Mouse (Mus musculus) CD8-positive naive resting alpha-beta T cell, adult 2 months (primary cell): Measurements from ENCODE around the gene Adm2.

Experiments
- DNase-seq, 2 experiments: peaks; one replicate each; pipeline ENCODE4 v3.0.0; 2022; ENCODE audit warnings: low read depth in 2 of 2, low spot score in 2 of 2

Adm2 gene

DNA sequence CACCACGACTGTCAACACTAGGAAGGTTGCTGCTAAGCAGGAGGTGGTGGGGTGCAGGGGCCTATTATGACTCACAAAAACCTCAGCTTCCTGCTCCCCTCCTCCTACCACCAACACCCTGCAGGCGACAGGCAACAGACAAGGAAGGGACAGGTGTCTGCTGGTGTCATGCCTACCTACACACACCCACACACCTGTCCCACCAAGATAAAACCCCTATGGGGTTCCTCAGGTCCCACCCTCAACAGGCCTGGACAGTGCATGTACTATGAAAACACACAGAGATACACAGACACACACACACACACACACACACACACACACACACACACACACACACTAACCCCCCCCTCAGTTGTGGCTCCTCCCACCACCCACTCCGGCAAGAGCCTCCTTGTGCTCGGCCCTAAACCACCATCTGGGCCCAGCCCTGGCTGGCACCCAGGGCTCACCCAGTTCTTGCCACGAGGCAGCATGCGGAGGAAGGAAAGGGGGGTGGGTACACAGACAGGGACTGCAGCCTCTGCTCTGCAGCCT is 12.5 kb upstream of the Adm2 start:
- peak; percentile 69 to 79 for DNase-seq

DNA sequence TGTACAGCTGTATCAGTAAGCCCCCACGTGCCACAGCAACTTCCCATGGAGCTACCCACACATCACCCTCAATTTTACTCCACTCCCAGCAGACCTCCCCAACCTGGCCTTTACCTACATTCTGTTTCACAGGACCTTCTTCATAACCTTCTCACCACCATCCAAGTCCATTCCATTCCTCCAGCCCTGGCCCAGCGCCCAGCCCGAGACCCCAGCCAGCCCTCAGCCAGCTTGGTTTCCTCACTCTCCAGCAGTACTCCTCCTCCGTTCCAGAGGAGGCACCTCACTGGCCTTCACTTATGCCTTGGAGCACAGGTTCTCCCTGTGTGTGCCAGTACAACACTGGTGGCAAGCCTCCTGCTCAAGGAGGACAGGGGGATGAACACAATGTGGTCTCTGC is 9.2 kb upstream of the Adm2 start:
- DNase-seq = no peak

DNA sequence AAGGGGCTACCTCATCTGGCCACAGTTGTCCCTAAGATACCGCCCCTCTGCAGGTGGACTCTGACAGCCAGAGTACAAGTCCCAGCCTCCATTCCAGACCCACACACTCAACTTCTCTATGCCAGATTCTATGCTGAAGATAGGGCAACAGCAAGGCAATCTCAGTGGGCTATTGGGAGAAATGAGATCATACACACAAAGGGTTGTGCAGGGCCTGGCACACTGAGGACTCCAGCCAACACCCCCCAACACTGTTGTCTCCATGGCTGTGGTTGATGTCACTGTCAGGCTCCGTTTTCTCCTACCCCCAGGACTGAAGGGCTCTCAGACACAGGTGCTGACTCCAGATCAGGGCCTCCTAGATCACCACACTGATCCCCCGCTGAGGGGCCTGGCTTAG is 8.4 kb upstream of the Adm2 start:
- no peak for DNase-seq

DNA sequence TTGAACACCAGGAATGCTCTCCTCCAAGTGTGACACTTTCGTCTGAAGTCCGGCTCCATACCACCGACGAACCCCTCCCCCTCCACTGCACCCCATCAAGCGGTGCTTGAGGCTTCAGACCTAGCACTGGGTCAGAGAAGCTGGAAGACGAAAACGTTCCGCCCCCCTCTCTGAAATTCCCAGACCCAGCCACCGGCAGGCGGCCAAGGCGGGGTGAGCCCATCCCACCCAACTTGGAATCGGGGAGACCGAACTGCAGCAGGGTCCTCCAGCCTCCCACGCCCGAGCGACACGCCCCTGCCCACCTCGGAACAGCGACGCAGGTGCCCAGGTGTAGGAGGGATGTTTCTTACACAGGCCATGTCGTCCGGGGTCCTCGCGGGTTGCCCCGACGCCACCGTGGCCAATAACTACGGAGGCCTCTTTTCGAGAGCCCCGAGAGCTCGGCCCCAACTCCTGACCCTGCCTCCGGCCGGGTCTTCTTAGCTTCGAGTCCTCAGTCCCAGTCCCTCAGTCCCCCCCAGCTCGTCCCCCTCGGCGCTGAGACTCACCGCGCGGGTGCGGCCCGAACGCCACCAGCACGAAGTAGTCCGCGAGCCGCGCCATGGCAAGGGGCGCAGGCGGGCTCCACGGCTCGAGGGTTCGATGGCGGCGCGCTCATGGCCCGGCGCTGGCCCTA is 7.9 kb upstream of the Adm2 start:
- DNase-seq = no peak

DNA sequence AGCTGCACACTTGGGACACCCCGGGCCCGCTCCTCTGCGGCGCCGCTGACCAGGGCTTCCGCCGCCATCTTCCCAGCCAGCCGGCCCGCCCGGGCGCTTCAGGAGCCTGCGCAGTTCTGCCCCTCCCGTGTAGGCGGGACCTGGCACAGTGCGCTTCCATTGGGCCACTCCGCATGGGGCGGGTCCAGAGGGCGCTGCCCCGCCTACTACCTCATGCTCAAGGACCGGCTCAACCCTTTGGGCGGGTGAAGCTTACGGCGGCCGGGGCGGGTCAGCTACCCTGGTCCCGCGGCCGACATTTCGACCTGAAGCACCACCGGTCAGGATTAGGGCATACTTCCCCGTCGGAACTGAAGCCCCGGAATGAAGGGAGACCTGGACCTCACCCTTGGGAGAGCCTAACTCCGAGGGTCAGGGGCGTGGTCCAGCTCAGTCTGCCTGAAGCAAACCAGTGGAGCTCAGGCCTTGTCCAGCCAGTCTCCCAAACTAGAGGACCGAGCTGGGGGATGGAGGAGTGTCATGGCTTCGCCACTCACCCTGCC is 7.3 kb upstream of the Adm2 start, which contains the start of gene Sbf1:
Gene Sbf1, minus strand, starts transcription at position 122 of the 542 bp plus-strand sequence.
- peak; percentile 91 to 94 for DNase-seq

GRCm38 (mm10) chr15:89316146-89316545 is 6.4 kb upstream of the Adm2 start:
- DNase-seq = peak in 1 of 2 experiments; percentile 28

GRCm38 (mm10) chr15:89321264-89321663 is 1.3 kb upstream of the Adm2 start:
- no peak for DNase-seq

- no peak for DNase-seq
These were observed 1.1 kb downstream of the Adm2 start for GRCm38 (mm10) chr15:89323656-89324055.

GRCm38 (mm10) chr15:89326441-89326840 is 3.9 kb downstream of the Adm2 start:
- no peak for DNase-seq

DNA sequence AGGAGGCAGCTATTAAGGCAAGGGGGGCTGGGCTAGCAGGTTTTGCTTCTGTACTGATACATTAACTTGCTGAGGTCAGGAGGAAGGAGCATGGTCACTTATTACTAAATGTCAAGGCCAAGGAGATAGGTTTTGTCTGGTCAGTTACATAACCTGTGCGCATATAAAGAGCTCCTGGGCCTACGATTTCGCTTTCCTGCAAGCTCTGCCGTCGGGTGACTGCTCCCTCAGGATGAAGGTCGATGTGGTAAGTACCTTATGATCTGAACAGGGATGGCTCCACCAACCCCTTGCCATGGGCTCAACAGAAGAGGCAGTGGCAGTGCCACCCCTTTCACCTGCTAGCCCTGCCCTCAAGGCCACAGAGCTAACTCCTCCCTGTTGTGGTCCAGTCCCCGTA is 11.8 kb downstream of the Adm2 start, which contains the start of gene Miox:
Gene Miox, plus strand, starts transcription at position 128 of the 400 bp plus-strand sequence.
- DNase-seq = no peak

GRCm38 (mm10) chr15:89334774-89335537 is 12.4 kb downstream of the Adm2 start:
- DNase-seq = no peak

DNA sequence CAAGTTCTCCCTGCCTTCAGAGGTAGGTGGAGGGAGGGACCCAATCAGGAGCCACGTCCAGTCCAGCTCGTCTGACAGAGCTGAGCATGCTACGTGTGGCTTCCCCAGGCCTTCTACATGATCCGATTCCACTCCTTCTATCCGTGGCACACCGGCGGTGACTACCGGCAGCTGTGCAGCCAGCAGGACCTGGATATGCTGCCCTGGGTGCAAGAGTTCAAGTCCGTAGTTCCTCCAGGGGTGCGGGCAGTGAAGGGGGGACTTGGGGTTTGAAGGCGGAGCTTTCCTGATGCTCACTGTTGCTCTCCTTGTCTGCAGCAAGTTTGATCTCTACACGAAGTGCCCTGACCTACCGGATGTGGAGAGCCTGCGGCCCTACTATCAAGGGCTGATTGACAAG is 13.9 kb downstream of the Adm2 start:
- DNase-seq = no peak

DNA sequence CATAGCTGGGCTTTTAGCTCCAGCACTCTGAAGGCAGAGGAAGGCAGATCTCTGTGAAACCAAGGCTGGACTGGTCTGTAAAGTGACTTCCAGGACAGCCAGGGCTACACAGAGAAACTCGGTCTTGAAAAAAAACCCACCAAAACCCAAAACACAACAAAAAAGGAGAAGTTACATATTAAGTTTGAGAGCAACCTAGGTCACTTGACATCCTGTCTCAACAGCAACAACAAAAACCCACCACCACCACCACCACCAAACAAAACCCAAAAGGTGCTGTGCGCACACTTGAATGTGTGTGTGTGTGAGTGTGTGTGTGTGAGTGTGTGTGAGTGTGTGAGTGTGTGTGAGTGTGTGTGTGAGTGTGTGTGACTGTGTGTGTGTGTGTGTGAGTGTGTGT is 17.2 kb downstream of the Adm2 start:
- no peak for DNase-seq

- DNase-seq = no peak
These were observed 17.6 kb downstream of the Adm2 start for GRCm38 (mm10) chr15:89340136-89340535.

DNA sequence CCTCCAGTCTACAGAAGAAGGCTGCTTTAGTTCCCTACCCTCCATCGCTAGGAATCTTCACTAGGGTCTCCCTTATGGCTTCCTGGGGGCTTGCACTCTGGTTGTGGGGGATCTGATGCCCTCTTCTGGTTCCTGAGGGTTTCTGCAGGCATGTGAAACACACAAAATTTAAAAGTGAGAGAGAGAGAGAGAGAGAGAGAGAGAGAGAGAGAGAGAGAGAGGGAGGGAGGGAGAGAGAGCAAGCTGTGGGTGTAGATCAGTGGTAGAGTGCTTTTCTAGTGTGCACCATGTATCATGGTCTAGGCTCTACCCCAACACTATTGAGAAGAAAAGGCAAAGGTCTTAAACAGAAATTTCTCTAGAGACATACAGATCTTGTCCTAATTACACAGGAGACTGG is 19.2 kb downstream of the Adm2 start:
- DNase-seq = no peak

DNA sequence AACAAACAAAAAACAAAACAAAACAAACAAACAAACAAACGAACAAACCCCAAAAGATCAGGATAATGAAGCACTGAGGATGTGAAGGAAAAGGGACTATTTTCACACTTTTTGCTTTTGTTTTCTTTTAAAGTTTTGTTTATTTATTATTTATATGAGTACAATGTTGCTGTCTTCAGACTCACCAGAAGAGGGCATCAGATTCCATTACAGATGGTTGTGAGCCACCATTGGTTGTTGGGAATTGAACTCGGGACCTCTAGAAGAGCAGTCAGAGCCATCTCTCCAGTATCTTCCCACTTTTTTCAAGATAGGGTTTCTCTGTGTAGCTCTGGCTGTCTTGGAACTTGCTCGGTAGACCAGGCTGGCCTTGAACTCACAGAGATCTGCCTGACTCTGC is 20.8 kb downstream of the Adm2 start:
- DNase-seq = no peak

GRCm38 (mm10) chr15:89350447-89350846 is 27.9 kb downstream of the Adm2 start:
- no peak for DNase-seq

- no peak for DNase-seq
These were observed 28.8 kb downstream of the Adm2 start for GRCm38 (mm10) chr15:89351302-89351701.

- no peak for DNase-seq
These were observed 29.5 kb downstream of the Adm2 start for GRCm38 (mm10) chr15:89352054-89352453.

DNA sequence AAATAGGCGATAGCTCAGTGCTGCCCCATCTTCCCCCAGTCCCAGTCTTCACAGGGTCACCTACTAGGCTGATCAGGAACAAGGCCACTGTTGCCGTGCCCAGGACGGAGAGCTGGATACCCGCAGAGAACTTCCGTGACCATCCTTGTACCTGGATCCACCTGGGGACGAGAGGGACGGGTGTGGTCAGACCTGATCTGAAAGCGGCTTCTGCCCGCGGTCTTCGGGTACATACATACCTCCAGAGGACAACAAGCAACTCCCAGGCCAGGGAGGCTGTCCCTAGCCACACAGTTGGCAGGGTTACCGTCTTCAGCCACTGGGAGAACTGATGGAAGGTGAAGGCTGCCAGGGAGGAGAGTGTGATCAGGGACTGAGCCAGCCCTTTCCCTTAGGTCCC is 30.3 kb downstream of the Adm2 start:
- DNase-seq = no peak

- DNase-seq = no peak
These were observed 31.3 kb downstream of the Adm2 start for GRCm38 (mm10) chr15:89353837-89354236.

GRCm38 (mm10) chr15:89354455-89354854 is 31.9 kb downstream of the Adm2 start:
- DNase-seq = no peak
